Mouse (Mus musculus) urinary bladder, postnatal 4 days (tissue): ENCODE measurements around the gene Mfsd2a.

Source experiments
- DNase-seq, 2 experiments: peaks; one replicate each; pipeline ENCODE4 v3.0.0; 2021 to 2022; ENCODE audit warnings: low spot score in 2 of 2

Mfsd2a gene

DNA sequence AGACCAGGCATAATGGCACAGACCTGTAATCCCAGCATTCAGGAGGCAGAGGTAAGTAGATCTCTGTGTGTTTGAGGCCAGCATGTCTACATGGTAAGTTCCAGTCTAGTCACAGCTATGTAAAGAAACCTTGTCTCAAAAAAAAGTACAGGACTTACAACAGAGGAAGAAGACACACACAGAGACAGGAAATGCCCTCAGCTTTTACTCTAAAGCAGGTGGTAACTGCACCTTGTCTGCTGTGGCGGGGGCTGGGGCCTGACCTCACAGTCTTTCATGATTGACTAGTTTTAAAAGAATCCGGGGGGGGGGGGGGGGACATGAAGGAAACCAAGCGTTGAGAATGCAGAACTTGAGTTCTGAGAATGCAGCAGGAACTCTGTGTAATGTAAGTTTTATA is 27.1 kb downstream of the Mfsd2a start:
- DNase-seq: no peak

- no peak for DNase-seq
Measured at GRCm38 (mm10) chr4:122933051-122933591, 27.9 kb downstream of the Mfsd2a start.

DNA sequence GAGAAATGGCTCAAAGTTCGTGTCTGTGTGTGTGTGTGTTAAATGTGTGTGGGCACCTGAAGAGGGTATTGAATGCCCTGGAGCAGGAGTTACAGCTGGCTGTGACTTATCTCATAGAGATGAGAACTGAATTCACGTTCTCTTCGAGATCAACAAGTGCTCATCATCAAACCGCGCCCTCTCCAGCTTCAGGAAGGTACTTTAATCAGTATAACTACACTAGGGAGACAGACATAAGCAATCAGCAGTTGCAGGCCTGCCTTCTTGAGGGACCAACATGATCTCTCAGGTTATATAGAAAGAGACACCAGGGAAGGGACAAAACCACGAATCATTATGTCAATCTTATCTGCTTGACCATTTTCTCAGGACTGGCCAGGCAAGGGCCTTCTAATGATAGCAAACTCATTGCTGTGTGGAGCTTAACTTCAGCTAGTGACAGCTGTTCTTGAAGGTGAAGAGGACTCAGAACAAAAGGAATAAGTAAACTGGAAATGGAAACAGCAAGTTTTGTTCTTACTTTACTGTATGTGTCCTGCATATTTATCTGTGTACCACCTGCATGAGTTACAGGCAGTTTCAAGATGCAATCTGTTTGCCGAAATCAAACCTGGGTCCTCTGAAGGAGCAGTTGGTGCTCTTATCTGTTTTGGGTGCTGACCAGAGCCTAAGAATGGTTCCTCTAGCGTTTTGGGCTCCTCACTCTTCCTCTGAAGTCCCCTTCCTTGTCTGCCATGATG is 28.6 kb downstream of the Mfsd2a start:
- DNase-seq: no peak

DNA sequence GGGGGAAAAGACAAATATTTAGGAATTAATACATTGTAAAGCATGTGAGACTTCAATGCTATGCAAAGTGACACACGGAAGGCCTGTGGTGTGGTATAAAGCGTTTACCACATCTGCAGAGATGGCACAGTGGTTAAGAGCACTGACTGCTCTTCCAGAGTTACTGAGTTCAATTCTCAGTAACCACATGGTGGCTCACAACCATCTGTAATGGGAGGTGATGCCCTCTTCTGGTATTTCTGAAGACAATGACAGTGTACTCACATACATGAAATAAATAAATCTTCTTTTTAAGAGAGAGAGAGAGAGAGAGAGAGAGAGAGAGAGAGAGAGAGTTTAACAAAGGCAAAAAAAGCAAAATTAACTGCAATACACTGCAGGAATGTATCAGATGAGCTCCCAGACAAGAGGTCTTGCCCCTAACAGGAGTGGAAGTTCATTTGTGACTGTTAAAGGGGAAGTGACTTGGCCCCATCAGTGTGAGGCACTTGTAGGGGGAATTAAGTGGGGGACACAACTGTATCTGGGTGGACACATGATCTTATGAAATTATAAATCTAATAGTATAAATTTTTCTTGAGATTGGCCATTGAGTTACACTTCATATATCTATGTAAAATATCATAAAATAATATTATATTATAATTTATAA is 29.9 kb downstream of the Mfsd2a start:
- DNase-seq: no peak

GRCm38 (mm10) chr4:122923392-122924344 is 37.3 kb downstream of the Mfsd2a start:
- DNase-seq: no peak

GRCm38 (mm10) chr4:122922841-122923240 is 38.1 kb downstream of the Mfsd2a start:
- DNase-seq: no peak

DNA sequence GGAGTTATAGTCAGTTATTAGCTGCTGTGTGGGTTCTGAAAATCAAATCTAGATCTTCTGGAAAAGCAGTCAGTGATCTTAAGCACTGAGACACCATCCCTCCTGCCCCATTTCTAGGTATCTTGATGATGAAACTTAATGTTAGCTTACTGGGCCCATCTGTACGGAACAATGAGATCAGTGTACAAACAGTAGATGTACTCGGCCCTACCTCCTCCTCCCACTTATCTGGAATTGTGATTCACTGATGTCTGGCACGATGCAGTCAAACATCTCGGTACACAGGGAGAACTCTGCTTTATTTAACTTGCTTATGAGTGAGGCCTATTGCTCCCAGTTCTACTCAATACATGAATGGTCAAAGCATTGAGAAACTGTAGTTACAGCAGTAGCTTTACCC is 45.0 kb downstream of the Mfsd2a start:
- no peak for DNase-seq

DNA sequence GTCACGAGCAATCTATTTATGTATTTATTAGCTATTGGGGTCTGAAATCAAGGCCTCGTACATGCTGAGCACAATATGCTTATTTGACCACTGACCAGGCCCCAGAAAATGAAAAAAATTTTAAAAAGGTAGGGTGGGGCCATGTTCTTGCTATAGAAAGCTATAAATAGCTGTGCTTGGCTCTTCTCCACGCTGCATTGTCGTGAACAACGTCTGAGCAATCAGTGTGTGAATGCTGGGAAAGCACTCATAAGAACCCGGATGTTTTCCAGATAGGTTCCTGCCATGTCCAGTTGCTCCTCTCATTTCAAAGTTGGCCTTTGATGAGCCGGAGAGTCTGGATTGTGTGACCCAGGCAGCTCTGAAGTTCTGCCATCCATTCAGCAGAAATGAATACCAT is 46.8 kb downstream of the Mfsd2a start:
- no peak for DNase-seq

GRCm38 (mm10) chr4:122912613-122913012 is 48.4 kb downstream of the Mfsd2a start:
- no peak for DNase-seq

GRCm38 (mm10) chr4:122910577-122910976 is 50.4 kb downstream of the Mfsd2a start:
- no peak for DNase-seq

GRCm38 (mm10) chr4:122909572-122910189 is 51.3 kb downstream of the Mfsd2a start:
- DNase-seq: no peak

DNA sequence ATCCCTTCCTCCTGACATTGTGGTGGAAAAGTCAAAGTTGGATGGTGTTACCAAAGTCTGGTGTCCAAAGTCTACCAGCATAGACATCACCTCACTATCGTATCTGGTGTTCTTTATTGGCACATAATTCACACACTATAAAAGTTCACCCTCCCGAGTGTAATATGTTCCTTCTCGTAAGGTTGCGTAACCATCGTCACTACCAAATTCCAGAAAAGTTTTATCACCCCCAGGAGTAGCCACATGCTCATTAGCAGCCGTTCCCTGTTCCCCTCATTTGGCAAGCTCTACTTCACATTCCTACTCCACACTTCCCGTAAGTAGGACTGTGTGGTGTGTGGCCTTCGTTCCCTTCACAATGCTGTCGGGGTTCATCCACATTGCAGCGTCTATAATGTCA is 55.6 kb downstream of the Mfsd2a start:
- DNase-seq: no peak

- DNase-seq: no peak
Measured at GRCm38 (mm10) chr4:122903709-122904108, 57.3 kb downstream of the Mfsd2a start.

- no peak for DNase-seq
Measured at GRCm38 (mm10) chr4:122902156-122902555, 58.8 kb downstream of the Mfsd2a start.

- DNase-seq: peak in 1 of 2 experiments; percentile 64
Measured at GRCm38 (mm10) chr4:122898313-122898712, 62.7 kb downstream of the Mfsd2a start.

DNA sequence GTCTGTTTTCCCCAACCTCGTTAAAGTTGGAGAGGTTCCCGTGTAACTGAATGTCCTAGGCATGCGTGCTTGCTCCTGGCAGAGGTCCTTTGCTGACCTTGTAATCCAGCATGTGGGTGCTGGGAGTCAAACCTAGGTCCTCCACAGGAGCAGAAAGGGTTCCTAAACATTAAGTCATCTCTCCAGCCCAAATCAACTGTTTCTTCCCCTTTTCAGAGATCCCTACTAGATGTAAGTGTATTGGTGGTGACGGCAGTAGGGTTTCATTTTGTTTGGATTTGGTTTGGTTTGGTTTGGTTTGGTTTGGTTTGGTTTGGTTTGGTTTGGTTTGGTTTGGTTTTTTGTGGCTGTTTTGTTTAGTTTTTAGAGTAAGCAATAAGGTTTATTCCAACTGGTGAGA is 63.2 kb downstream of the Mfsd2a start:
- no peak for DNase-seq
